Mouse (Mus musculus) ES-Bruce4 (cell line): ENCODE measurements around the gene Foxred1. TPM values are rescaled to one million over a fixed set of nuclear protein-coding genes. Genes with fewer than 3 reads are reported as not detected.

Experiments used
- H3K27ac ChIP-seq: 2 replicates; pipeline ENCODE4 v1.5.1; 2012; ENCODE audit warnings: low read length, inconsistent platforms; ENCODE audit not compliant: insufficient read depth
- H3K27me3 ChIP-seq: 2 replicates; pipeline ENCODE4 v1.6.1; 2012; ENCODE audit warnings: mild to moderate bottlenecking, low read length, inconsistent platforms; ENCODE audit not compliant: control insufficient read depth, poor library complexity, insufficient read depth, severe bottlenecking
- H3K36me3 ChIP-seq: 2 replicates; pipeline ENCODE4 v1.6.1; 2012; ENCODE audit warnings: inconsistent platforms, mild to moderate bottlenecking, low read length, moderate library complexity; ENCODE audit not compliant: control insufficient read depth, poor library complexity, insufficient read depth, severe bottlenecking
- H3K4me1 ChIP-seq: one replicate; pipeline ENCODE4 v1.8.1; 2011; ENCODE audit warnings: low read length; ENCODE audit not compliant: control insufficient read depth, insufficient read depth
- H3K4me3 ChIP-seq: 2 replicates; pipeline ENCODE4 v1.5.1; 2011; ENCODE audit warnings: low read depth, mild to moderate bottlenecking, low read length
- H3K9ac ChIP-seq: 2 replicates; pipeline ENCODE4 v1.6.1; 2012; ENCODE audit warnings: low read depth, mild to moderate bottlenecking, inconsistent platforms; ENCODE audit not compliant: poor library complexity, severe bottlenecking
- H3K9me3 ChIP-seq: replicated peaks from 2 replicates; pipeline ENCODE4 v1.6.1; 2012; ENCODE audit warnings: mild to moderate bottlenecking, low read length, inconsistent platforms; ENCODE audit not compliant: control insufficient read depth, poor library complexity, insufficient read depth, severe bottlenecking
- CTCF ChIP-seq: IDR thresholded peaks from one replicate; pipeline ENCODE4 v1.8.1; 2011; ENCODE audit warnings: low read depth, low read length
- EP300 ChIP-seq: IDR thresholded peaks from 2 replicates; pipeline ENCODE4 v1.6.1; 2011; ENCODE audit warnings: low read depth, low read length; ENCODE audit not compliant: insufficient read depth
- POLR2A ChIP-seq: IDR thresholded peaks from one replicate; pipeline ENCODE4 v1.8.1; 2011; ENCODE audit warnings: low read length; ENCODE audit not compliant: insufficient read depth
- polyA plus RNA-seq: library from polyadenylated mRNA; stranded (reverse); fragments of >200 nt; gene quantifications from 2 replicates; pipeline ENCODE4 v1.2.4, GENCODE M21; 2011; ENCODE audit warnings: low read depth; ENCODE audit not compliant: missing spikeins, insufficient read depth, insufficient read length

The Foxred1 gene
- polyA plus RNA-seq, 1 experiment = 34.7 TPM

- TF ChIP-seq CTCF (no peak), POLR2A (no peak), EP300 (no peak)
These were observed 28.2 kb upstream of the Foxred1 start for GRCm38 (mm10) chr9:35238915-35239571.

GRCm38 (mm10) chr9:35238371-35238770 is 27.5 kb upstream of the Foxred1 start:
- Histone ChIP-seq H3K27me3 (no peaks in the 10 kb centered on the region), H3K4me1 (no peaks in the 10 kb centered on the region), H3K27ac (no peak overlapping the region), H3K4me3 (no peak overlapping the region), H3K9me3 (no peaks in the 10 kb centered on the region), H3K9ac (no peak overlapping the region), H3K36me3 (peaks cover 3% of the 10 kb centered on the region; the same call in 1 of the 2 replicates)
- TF ChIP-seq CTCF (no peak), POLR2A (no peak)

More at GRCm38 (mm10) chr9:35238915-35239571, 28.2 kb upstream of the Foxred1 start:
- Histone ChIP-seq H3K9ac (no peak overlapping the region), H3K4me3 (no peak overlapping the region), H3K36me3 (peaks cover 3% of the 10 kb centered on the region; the same call in 1 of the 2 replicates), H3K27ac (no peak overlapping the region), H3K9me3 (no peaks in the 10 kb centered on the region), H3K27me3 (no peaks in the 10 kb centered on the region), H3K4me1 (no peaks in the 10 kb centered on the region)

GRCm38 (mm10) chr9:35235996-35236395 is 25.1 kb upstream of the Foxred1 start:
- no peaks in the 10 kb centered on the region for H3K4me1 ChIP-seq
- H3K4me3 ChIP-seq = no peak overlapping the region
- H3K27me3 ChIP-seq = no peaks in the 10 kb centered on the region
- no peak overlapping the region for H3K27ac ChIP-seq
- H3K36me3 ChIP-seq = peaks cover 3% of the 10 kb centered on the region; the same call in 1 of the 2 replicates
- H3K9me3 ChIP-seq = no peaks in the 10 kb centered on the region
- no peak overlapping the region for H3K9ac ChIP-seq
- no peak for TF ChIP-seq POLR2A
- TF ChIP-seq CTCF = no peak
- no peak for TF ChIP-seq EP300

GRCm38 (mm10) chr9:35228671-35229070 is 17.8 kb upstream of the Foxred1 start:
- TF ChIP-seq EP300 (no peak), CTCF (no peak), POLR2A (no peak)
- Histone ChIP-seq H3K27me3 (no peaks in the 10 kb centered on the region), H3K36me3 (no peaks in the 10 kb centered on the region; the same call in 1 of the 2 replicates), H3K4me3 (no peak overlapping the region), H3K27ac (no peak overlapping the region), H3K4me1 (no peaks in the 10 kb centered on the region), H3K9me3 (no peaks in the 10 kb centered on the region), H3K9ac (no peak overlapping the region)

- TF ChIP-seq CTCF = no peak
- no peak for TF ChIP-seq POLR2A
- no peak for TF ChIP-seq EP300
- Histone ChIP-seq H3K36me3 (peaks cover 2% of the 10 kb centered on the region; the same call in 1 of the 2 replicates), H3K9ac (no peak overlapping the region)
These were observed 12.6 kb upstream of the Foxred1 start for GRCm38 (mm10) chr9:35223466-35223865.

GRCm38 (mm10) chr9:35217963-35218362 is 7.1 kb upstream of the Foxred1 start:
- no peaks in the 10 kb centered on the region for H3K27me3 ChIP-seq
- H3K4me1 ChIP-seq = no peaks in the 10 kb centered on the region
- TF ChIP-seq POLR2A (no peak), EP300 (no peak), CTCF (no peak)
- H3K9ac ChIP-seq = no peak overlapping the region
- no peaks in the 10 kb centered on the region for H3K9me3 ChIP-seq
- no peak overlapping the region for H3K27ac ChIP-seq
- peaks cover 41% of the 10 kb centered on the region for H3K36me3 ChIP-seq
- no peak overlapping the region for H3K4me3 ChIP-seq

More at GRCm38 (mm10) chr9:35223466-35223865, 12.6 kb upstream of the Foxred1 start:
- Histone ChIP-seq H3K9me3 (no peaks in the 10 kb centered on the region), H3K27ac (no peak overlapping the region), H3K27me3 (no peaks in the 10 kb centered on the region), H3K4me1 (no peaks in the 10 kb centered on the region), H3K4me3 (no peak overlapping the region)
